Mouse (Mus musculus) megakaryocyte, adult 5-6 weeks (primary cell): ENCODE data around the gene Naa16. TPM values are rescaled to one million over a fixed set of nuclear protein-coding genes. Genes with fewer than 3 reads are reported as not detected.

Source experiments
- ATAC-seq: 2 replicates; pipeline ENCODE4 v1.8.0; 2016; ENCODE audit warnings: mild to moderate bottlenecking, inconsistent platforms; ENCODE audit not compliant: poor library complexity, severe bottlenecking
- total RNA-seq, 2 experiments: library from RNA; stranded (forward) in 1 of 2; stranded (reverse) in 1 of 2; fragments of 153-499, 151-499 nt in 1 of 2; fragments of 221-1000, 200-1000 nt in 1 of 2; gene quantifications; 2 replicates each; pipeline versions ENCODE4 v1.2.3 to v1.2.4; 2015 to 2017

Naa16 gene
- total RNA-seq, 2 experiments from 2014 or later, result 44.1 to 51.0 TPM

DNA sequence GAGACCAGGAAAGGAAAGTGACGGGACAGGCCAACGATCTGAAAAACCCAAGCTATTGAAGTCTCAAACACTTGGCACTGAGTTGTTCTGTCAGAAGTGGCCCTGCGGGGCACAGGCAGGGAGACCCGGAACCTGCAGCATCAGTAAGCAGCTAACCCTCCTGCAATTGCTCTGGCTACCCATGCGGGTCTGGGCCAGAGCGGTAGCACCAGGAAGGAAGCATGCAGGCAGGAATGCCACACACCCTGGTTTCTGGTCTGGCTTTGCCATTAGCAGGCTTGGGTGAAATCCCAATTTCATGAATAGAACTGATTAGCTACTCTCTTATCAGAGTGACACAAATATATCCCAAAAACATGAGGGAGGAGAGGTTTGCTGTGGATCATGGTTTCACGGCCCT lies 58.6 kb downstream of the Naa16 start:
- ATAC-seq, result no peak

DNA sequence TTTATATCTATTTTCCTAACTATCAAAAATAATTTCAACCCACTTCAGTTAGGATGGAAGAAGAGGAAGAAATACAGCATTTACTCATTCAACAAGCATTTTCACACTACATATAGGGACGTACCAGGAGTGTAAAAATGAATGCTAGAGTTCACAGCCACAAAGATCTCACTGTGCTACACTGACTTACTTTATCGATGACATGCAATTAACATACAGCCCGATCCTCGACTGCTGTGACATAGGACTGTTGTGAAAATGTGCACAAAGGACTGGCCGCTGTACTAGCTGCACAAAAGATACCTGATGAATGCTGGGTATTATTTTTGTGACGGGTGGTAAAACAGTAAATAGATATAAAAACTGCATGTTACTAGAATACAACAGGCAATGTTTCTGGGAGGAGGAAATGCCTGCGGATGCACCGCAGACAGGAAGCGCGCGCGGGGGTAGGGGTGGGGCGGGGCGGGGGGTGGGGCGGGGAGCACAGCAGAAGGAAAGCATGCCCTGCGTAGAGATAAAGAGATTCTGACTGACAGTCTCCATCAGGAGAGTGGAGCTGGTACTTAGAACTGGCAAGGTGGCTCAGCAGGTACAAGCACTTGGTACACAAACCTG lies 59.5 kb downstream of the Naa16 start:
- peak; percentile 88 for ATAC-seq

- peak; percentile 74 for ATAC-seq
These were observed 63.5 kb downstream of the Naa16 start for GRCm38 (mm10) chr14:79327033-79327432.

DNA sequence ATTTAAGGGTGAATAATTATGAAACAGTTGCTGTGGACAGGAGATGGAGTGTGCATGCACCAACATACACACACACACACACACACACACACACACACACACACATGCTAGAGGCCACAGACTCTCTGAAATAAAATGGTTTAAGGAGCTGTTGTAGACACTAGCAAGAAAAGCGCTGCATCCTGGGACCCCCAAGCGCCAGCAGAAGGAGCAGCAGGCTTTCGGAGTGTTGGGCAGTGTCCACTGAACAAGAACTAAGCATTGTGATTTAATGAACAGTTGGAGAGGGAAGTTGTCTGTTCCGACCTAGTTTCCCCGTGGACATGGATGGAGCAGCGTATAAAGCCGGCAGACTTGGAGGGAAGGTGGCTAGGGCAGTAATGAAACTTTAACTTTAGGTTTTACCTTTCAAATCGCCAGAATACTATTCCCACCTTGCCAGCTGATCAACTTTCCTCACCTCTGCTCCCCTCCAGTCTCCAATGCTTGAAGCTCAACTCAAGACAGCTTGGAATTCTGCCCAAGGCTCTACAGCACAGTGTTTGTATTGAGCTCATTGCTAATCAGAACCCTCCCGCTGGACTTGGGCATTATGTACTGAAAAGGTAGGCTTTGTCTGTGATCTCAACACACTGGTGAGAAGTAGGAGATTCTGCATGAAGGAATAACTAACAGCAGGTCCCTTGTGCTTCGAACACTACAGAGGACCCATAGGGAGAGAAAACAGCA lies 66.3 kb downstream of the Naa16 start:
- no peak for ATAC-seq

DNA sequence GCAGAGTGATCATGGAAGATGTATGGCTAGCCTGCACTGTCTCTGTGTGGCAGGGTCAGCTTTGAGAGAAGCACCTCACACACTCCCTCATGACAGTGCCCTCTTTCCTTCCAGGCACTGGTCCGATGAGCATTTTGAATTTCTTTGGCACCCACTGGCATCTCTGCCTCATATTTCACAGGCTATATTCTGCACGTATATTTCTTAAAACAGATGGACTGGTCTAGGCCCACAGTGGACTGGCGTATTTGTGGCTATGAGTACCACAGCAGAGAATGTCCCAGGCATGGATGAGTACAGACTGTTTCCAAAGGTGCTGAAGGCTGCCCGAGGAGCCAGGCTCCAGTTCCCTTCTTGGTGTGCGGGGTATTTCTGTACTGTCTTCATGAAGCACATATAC lies 68.7 kb downstream of the Naa16 start:
- ATAC-seq, result no peak

DNA sequence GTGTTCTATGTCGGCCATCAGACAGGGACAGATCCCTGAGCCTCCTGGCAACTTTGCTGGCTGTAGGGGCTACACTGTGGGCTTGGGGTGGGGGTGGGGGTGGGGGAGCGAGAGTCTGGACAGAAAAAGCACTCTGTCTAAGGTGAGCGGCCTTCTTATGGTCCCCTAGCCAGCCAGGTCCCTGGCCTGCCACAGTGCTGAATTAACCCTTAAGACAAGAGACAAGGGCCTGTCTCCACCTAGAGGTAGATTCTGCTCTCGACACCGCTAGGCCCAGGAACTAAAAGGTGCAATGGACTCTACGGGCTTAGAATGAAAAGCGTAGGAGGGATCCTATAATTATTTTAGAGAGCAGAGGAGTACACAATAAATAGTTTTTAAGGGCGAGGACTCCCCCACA lies 69.4 kb downstream of the Naa16 start:
- ATAC-seq, result peak; percentile 74

DNA sequence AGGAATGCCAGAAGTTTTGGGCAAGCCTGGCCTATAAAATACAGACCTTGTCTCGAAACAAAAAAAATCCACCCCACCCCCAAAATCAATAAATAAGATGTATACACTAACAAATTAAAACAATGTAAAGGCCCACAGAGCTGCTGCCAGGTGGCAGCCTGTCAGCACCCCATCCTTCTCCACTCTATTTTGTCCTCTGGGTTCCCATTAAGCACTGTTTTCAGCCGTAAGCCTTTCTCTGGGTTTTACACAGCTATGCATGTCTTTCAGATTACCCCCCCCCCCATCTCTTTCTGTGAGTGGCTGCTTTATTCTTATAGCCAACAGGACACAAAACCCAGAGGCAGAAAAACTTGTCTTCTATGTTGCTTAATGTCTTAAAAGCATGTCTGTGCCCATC lies 73.0 kb downstream of the Naa16 start:
- ATAC-seq, result no peak

- ATAC-seq, result no peak
These were observed 74.7 kb downstream of the Naa16 start for GRCm38 (mm10) chr14:79315877-79316276.

DNA sequence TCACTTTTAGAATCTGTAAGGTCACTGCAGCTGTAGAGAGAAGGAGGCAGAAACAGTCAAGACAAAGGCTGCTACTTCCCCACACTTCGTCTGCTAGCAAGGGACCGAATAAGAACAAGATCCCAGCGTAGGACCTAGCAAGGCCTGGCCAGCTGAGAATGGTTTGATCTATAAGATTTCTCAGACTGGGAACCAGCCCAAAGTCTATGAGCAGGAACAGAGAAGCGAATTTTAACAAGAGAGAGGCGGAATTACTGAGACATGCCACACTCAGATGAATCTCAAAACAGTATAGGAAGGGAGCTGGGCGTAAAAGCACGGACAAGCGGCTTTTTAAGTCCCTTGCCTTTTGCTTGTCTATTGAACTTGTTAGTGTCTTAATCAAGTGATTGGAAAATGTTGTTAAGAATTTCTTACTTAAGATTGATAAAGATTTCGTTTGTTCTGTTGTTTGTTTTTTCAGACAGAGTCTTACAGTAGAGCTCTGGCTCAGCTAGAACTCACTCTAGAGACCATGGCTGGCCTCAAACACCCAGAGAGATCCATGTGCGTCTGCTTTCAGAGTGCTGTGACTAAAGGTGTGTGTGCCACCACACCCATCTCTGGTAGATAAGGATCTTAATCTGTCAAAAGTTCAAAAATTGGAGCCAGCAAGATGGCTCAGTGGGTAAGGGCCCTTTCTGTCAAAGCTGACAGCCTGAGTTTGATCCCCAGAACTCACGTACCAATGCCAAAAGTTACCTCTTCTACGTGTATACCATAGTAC lies 76.2 kb downstream of the Naa16 start:
- no peak for ATAC-seq

DNA sequence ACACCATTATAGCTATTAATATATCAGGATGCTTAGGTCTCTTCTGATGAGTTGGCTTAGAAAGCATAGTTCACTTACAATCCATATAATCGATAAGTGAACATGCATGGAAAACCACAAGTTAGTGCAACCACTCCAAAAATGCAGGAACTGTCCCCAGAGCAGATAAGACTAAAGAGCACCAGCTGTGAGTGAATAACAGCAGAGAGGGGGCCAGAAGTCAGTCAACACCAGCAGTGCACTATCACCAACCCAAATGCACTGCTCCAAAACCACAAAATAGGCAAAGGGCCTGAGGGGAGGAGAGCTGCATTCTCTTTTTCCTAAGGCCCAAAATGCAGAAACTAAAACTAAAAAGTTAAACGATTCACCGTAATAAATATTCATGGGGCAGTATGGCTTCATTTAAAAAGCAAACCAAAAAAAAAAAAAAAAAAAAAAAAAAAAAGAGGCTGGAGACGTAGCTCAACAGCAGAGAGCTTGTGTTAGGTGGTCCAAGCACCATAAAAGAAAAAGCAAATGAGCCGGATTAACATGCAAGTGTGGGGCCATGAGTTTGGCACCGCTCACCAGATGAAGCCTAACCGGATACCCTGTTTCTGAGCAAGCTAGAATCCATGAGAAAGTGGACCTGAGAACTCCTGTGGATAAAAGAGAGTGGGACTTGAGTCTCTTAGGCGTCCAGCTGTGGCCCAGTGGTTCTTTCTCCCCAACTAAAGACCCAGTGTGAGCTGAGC lies 77.0 kb downstream of the Naa16 start:
- ATAC-seq, result no peak

GRCm38 (mm10) chr14:79312719-79313118 lies 77.9 kb downstream of the Naa16 start:
- no peak for ATAC-seq

DNA sequence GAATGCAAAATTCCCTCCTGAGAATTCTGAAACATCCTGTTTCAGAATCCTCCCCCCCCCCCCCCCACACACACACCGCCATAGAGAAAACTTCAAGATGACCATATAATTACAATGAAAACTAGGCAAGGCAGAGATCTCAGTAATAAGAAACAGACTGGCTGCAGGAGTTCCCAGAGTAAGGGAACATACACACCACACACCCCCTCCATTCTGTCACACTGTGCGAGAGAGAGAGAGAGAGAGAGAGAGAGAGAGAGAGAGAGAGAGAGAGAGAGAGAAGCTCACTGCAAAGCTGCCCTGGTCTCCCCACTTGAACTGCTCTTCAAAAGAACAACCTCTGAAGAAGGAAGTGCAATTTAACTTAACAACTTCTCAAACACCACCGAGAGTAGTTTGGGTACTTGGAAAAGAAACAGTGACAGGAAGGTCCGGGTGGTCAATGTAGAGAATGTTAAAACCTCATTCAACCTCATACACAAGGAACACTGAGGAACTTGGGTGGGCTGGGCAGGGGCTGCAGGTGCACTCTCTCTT lies 78.6 kb downstream of the Naa16 start:
- no peak for ATAC-seq

GRCm38 (mm10) chr14:79309115-79309514 lies 81.5 kb downstream of the Naa16 start:
- no peak for ATAC-seq

- ATAC-seq, result no peak
These were observed 82.2 kb downstream of the Naa16 start for GRCm38 (mm10) chr14:79308364-79308763.

GRCm38 (mm10) chr14:79307908-79308307 lies 82.7 kb downstream of the Naa16 start:
- ATAC-seq, result no peak

DNA sequence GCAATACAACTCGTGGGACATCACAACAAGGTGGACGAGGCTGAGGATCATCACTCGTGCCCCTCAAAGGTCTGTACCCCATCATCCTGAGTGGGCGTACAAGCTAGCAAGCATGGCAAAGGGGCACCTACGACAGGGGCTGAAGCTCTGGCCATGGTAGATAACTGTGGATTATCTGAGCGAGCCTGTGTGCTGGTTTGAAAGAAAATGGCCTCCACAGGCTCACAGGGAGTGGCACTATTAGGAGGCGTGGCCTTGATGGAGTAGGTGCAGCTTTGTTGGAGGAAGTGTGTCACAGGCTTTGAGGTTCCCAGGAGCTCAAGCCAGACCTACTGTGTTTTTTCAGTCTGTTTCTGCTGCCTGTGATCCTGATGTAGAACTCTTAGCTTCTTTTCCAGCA lies 83.4 kb downstream of the Naa16 start:
- no peak for ATAC-seq

DNA sequence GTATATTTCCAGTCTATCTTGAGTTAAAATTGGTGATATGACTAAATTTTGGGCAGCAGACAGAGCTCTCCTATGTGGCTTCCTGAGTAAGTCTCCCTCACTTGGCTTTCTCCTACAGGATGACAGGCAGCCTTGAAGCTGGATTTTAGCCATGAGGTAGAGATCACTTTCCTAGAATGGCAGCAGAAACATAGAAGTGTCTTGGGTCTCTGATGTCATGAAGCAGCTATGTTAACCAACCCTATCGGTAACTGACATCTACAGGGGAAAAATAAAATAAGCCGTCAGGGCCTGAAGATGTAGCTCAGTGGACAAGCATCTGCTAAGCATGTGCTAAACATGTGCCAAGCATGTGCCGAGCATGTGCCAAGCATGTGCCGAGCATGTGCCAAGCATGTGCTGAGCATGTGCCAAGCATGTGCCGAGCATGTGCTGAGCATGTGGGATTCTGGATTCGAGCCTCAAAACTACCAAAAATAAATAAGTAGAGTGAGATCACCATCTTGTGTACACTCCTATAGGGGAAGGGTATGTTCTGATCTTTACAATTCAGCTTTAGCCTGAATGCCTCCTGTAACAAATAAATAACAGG lies 85.6 kb downstream of the Naa16 start:
- ATAC-seq, result no peak

GRCm38 (mm10) chr14:79303150-79303549 lies 87.4 kb downstream of the Naa16 start:
- ATAC-seq, result no peak

GRCm38 (mm10) chr14:79301466-79301875 lies 89.1 kb downstream of the Naa16 start, which contains the start of gene Rgcc:
TSS of gene Rgcc (minus strand) at chr14:79301645.
- ATAC-seq, result peak; percentile 88

GRCm38 (mm10) chr14:79300641-79301350 lies 89.8 kb downstream of the Naa16 start:
- ATAC-seq, result peak; percentile 43
